In genomic region chr8:88792691-88793323, GRCm38 (mm10) we compare ENCODE assay signal across 9 mouse cellular contexts.
DNase-seq lines count a peak whose midpoint lies in the region; ATAC-seq and TF ChIP-seq lines count a peak whose summit lies in the region.
"Had no signal": no experiment of that assay in that cellular context is flagged by ENCODE, and none has a peak within 500 bp of the region (broad histone marks: within the 10 kb centered on the region; RNA-seq: fewer than 3 reads in every experiment).

No protein-coding gene starts in this region.

- intact Hi-C loops in heart, postnatal 10 days (cut with DNase I) = loop anchor here (10.0 kb wide), 1 partner anchor 782 kb away; no protein-coding TSS in a partner anchor
- intact Hi-C loops in heart, adult 2 months (cut with DNase I) = no loop called here

- no peak overlapping the region for H3K9ac ChIP-seq in heart, adult 2 months (ENCODE audit: low read depth, low read length)
- H3K9ac ChIP-seq in liver, embryonic 11.5 days (ENCODE audit: low read depth, low read length) = no peak overlapping the region
- H3K9ac ChIP-seq: embryonic facial prominence, embryonic 12.5 days had no signal

- no peak overlapping the region for H3K4me3 ChIP-seq in heart, adult 2 months
- no peak overlapping the region for H3K4me3 ChIP-seq in liver, embryonic 11.5 days (ENCODE audit: low read depth, low read length)
- no peak overlapping the region for H3K4me3 ChIP-seq in lung, adult 2 months (replicated peaks; ENCODE audit: extremely low read depth, low read depth, low read length)
- H3K4me3 ChIP-seq: embryonic facial prominence, embryonic 12.5 days had no signal

- no peaks in the 10 kb centered on the region for H3K27me3 ChIP-seq in heart, adult 2 months (ENCODE audit: control insufficient read depth, insufficient read depth, low read length)
- no peaks in the 10 kb centered on the region for H3K27me3 ChIP-seq in liver, embryonic 11.5 days (replicated peaks; ENCODE audit: control insufficient read depth, insufficient read depth, low read length)
- H3K27me3 ChIP-seq: embryonic facial prominence, embryonic 12.5 days had no signal

- no peak overlapping the region for H3K4me2 ChIP-seq in liver, embryonic 11.5 days
- H3K4me2 ChIP-seq: embryonic facial prominence, embryonic 12.5 days had no signal

- DNase-seq in heart, postnatal 10 days = peak; percentile 20 to 35
- DNase-seq in heart, adult 2 months = no peak
- peak; percentile 49 for DNase-seq in urinary bladder, postnatal 14 days (ENCODE audit: low spot score)
- no peak for DNase-seq in urinary bladder, postnatal 10 days (ENCODE audit: low spot score)
- DNase-seq in kidney, postnatal 36 days = peak; percentile 38 to 74
- DNase-seq in testis, postnatal 14 days (ENCODE audit: low spot score) = peak; percentile 33
- no peak for DNase-seq in liver, embryonic 11.5 days (ENCODE audit: low spot score)
- no peak for DNase-seq in lung, adult 2 months

- no peak for TF ChIP-seq POLR2A in heart, adult 2 months (IDR thresholded peaks at IDR 0.05; ENCODE audit: insufficient read depth, low read depth, low read length)
- TF ChIP-seq POLR2A in lung, adult 2 months (IDR thresholded peaks at IDR 0.05; ENCODE audit: borderline replicate concordance, extremely low read depth, low read depth, low read length) = no peak

- no peak for TF ChIP-seq CTCF in heart, adult 2 months (IDR thresholded peaks at IDR 0.05)
- no peak for TF ChIP-seq CTCF in lung, adult 2 months (IDR thresholded peaks at IDR 0.05; ENCODE audit: insufficient read depth, low read length)

- H3K9me3 ChIP-seq in liver, embryonic 11.5 days (ENCODE audit: control insufficient read depth, low read length) = no peaks in the 10 kb centered on the region
- H3K9me3 ChIP-seq: embryonic facial prominence, embryonic 12.5 days had no signal

- no peaks in the 10 kb centered on the region for H3K36me3 ChIP-seq in heart, adult 2 months (ENCODE audit: control insufficient read depth, insufficient read depth, low read length)
- no peaks in the 10 kb centered on the region for H3K36me3 ChIP-seq in liver, embryonic 11.5 days (ENCODE audit: control insufficient read depth, insufficient read depth, low read length)
- H3K36me3 ChIP-seq: embryonic facial prominence, embryonic 12.5 days had no signal

- H3K27ac ChIP-seq in heart, adult 2 months = no peak overlapping the region
- H3K27ac ChIP-seq in liver, embryonic 11.5 days (ENCODE audit: low read depth, low read length) = no peak overlapping the region
- H3K27ac ChIP-seq: embryonic facial prominence, embryonic 12.5 days had no signal

- no peaks in the 10 kb centered on the region for H3K79me2 ChIP-seq in heart, adult 2 months (replicated peaks; ENCODE audit: control insufficient read depth, insufficient read depth, low read length)

- H3K4me1 ChIP-seq in heart, adult 2 months (ENCODE audit: control insufficient read depth, insufficient read depth, low read length) = no peaks in the 10 kb centered on the region
- no peaks in the 10 kb centered on the region for H3K4me1 ChIP-seq in liver, embryonic 11.5 days (replicated peaks; ENCODE audit: control insufficient read depth, insufficient read depth, low read length)
- H3K4me1 ChIP-seq in lung, adult 2 months (ENCODE audit: control insufficient read depth, insufficient read depth, low read length) = no peaks in the 10 kb centered on the region
- H3K4me1 ChIP-seq: embryonic facial prominence, embryonic 12.5 days had no signal

- ATAC-seq in liver, embryonic 11.5 days (replicated peaks; ENCODE audit: low FRiP score) = no peak

- TF ChIP-seq EP300 in heart, adult 2 months (IDR thresholded peaks at IDR 0.05; ENCODE audit: insufficient read depth, low read depth, low read length) = no peak

- WGBS in heart, adult 2 months = 54% methylated on average over 8 of the region's 8 CpGs
- 81% methylated on average over 8 of the region's 8 CpGs for WGBS in liver, embryonic 11.5 days
- 53% methylated on average over 8 of the region's 8 CpGs for WGBS in lung, adult 2 months

Comparison
In these comparisons a context has a peak if more than half of its experiments do, and no peak if none do; other contexts are left out.
1. DNase-seq: peak in heart, postnatal 10 days (2 of 2), urinary bladder, postnatal 14 days (single experiment), kidney, postnatal 36 days (2 of 2) and testis, postnatal 14 days (single experiment); none in heart, adult 2 months (0 of 2), urinary bladder, postnatal 10 days (single experiment), liver, embryonic 11.5 days (single experiment) and lung, adult 2 months (single experiment).